Mouse (Mus musculus): ENCODE data around the gene Pon2. TPM values are rescaled to one million over a fixed set of nuclear protein-coding genes. Genes with fewer than 3 reads are reported as not detected.

The Pon2 gene
- total RNA-seq, 1 experiment, result 12.7 TPM

DNA sequence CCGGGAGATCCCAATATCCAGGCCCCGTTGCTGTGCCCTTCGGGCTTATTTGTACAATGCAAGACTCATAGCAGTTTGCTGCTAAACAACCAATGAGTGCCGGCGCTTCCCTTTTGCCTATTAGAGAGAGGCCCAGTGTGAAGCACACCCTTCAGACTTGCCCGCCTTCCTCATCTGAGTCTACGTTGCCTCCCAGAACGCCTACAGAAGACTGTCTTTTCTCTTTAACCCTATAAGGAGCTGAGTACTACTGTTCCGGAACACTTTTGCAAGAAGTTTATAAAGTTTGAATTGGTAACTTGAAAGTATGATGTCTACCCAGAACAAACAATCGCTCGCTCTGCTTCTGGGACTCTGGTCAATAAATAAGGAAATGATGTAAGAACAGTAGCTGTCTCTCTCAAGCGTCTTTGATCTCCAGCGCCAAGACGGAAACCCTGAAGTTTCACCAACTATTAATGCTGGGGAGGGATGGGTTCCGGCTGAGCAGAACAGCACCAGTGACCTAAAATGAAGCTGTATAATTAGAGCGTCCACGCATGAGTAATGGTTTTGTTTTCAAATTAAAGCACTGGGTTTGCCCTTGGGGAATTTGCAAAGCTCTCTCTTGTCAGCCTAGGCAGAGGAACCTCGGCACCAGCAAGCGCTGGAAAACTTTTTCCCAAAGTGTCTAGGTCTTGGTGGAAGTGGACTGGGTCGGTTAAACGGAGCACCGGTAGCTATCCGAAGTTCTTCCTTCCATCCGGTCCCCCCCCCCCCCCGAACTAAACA, 749 bp downstream of the Pon2 start:
- TF ChIP-seq MAFK (IDR thresholded peaks at IDR 0.05; ENCODE audit: insufficient read depth, low read depth, low read length), result no peak
- no peak for TF ChIP-seq CHD2 (IDR thresholded peaks at IDR 0.05; ENCODE audit: low read depth, low read length)
- no peak for TF ChIP-seq ZC3H11A (IDR thresholded peaks at IDR 0.05; ENCODE audit: borderline replicate concordance, low read depth, low read length)
- TF ChIP-seq HCFC1 (IDR thresholded peaks at IDR 0.05; ENCODE audit: borderline replicate concordance, insufficient read depth, low read length), result no peak
- no peak for TF ChIP-seq ZNF384 (IDR thresholded peaks at IDR 0.05; ENCODE audit: low read depth, low read length)
- Histone ChIP-seq H3K4me3 (ENCODE audit: insufficient read depth in 1 of 2, low read depth in 1 of 2, low read length in 2 of 2, poor library complexity in 1 of 2, severe bottlenecking in 1 of 2) (peak overlapping the region; percentile 64 to 82), H3K9ac (ENCODE audit: insufficient read depth, low read depth, low read length, poor library complexity, severe bottlenecking) (peak overlapping the region; percentile 16; the same call in 1 of the 2 replicates), H3K36me3 (ENCODE audit: control insufficient read depth, insufficient read depth, low read length, poor library complexity, severe bottlenecking) (no peaks in the 10 kb centered on the region), H3K9me3 (ENCODE audit: control insufficient read depth, insufficient read depth, low read depth, low read length) (no peaks in the 10 kb centered on the region), H3K4me1 (ENCODE audit: control insufficient read depth in 2 of 2, insufficient read depth in 2 of 2, low read length in 2 of 2, poor library complexity in 1 of 2) (peaks cover 0 to 5% of the 10 kb centered on the region in 2 experiments; a peak in 1 of 4 replicates), H3K27ac (ENCODE audit: insufficient read depth, low read depth, low read length, poor library complexity, severe bottlenecking) (no peak overlapping the region)
- in situ Hi-C loops (cut with MboI; ENCODE audit: low sequenced_read_pairs in 2 of 2, unreplicated experiment in 2 of 2), result no loop called here
- peak; percentile 19 for DNase-seq (ENCODE audit: low read depth, low spot score)

DNA sequence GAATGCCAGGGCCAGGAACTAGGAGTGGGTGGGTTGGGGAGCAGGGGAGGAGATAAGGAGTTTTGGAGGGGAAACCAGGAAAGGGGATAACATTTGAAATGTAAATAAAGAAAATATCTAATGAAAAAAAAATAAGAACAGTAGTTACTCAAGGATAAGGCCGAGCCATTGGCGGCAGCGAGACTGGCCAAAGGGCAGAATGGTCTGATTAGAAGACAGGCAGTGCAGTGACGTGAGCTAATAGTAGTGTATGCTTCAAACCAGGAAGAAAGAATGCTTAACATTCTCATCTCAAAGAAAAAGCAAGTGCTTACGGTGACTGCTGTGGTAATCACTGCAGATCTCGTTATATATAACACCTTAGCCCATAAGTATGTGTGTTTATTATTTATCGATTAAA, 2.2 kb downstream of the Pon2 start:
- Histone ChIP-seq H3K36me3 (ENCODE audit: control insufficient read depth, insufficient read depth, low read length, poor library complexity, severe bottlenecking) (no peaks in the 10 kb centered on the region), H3K4me3 (ENCODE audit: insufficient read depth in 1 of 2, low read depth in 1 of 2, low read length in 2 of 2, poor library complexity in 1 of 2, severe bottlenecking in 1 of 2) (no peak overlapping the region), H3K9ac (ENCODE audit: insufficient read depth, low read depth, low read length, poor library complexity, severe bottlenecking) (no peak overlapping the region), H3K9me3 (ENCODE audit: control insufficient read depth, insufficient read depth, low read depth, low read length) (no peaks in the 10 kb centered on the region), H3K4me1 (ENCODE audit: control insufficient read depth in 2 of 2, insufficient read depth in 2 of 2, low read length in 2 of 2, poor library complexity in 1 of 2) (peaks cover 0 to 5% of the 10 kb centered on the region in 2 experiments; a peak in 1 of 4 replicates), H3K27ac (ENCODE audit: insufficient read depth, low read depth, low read length, poor library complexity, severe bottlenecking) (no peak overlapping the region)
- in situ Hi-C loops (cut with MboI; ENCODE audit: low sequenced_read_pairs in 2 of 2, unreplicated experiment in 2 of 2), result no loop called here
- TF ChIP-seq CHD2 (IDR thresholded peaks at IDR 0.05; ENCODE audit: low read depth, low read length), result no peak
- no peak for TF ChIP-seq ZNF384 (IDR thresholded peaks at IDR 0.05; ENCODE audit: low read depth, low read length)
- no peak for TF ChIP-seq ZC3H11A (IDR thresholded peaks at IDR 0.05; ENCODE audit: borderline replicate concordance, low read depth, low read length)
- no peak for DNase-seq (ENCODE audit: low read depth, low spot score)

GRCm38 (mm10) chr6:5294659-5295449, 3.4 kb downstream of the Pon2 start:
- no peaks in the 10 kb centered on the region for H3K36me3 ChIP-seq (ENCODE audit: control insufficient read depth, insufficient read depth, low read length, poor library complexity, severe bottlenecking)
- no peak overlapping the region for H3K9ac ChIP-seq (ENCODE audit: insufficient read depth, low read depth, low read length, poor library complexity, severe bottlenecking)
- TF ChIP-seq HCFC1 (IDR thresholded peaks at IDR 0.05; ENCODE audit: borderline replicate concordance, insufficient read depth, low read length), result no peak
- TF ChIP-seq ZNF384 (IDR thresholded peaks at IDR 0.05; ENCODE audit: low read depth, low read length), result no peak
- no peak for TF ChIP-seq MAFK (IDR thresholded peaks at IDR 0.05; ENCODE audit: insufficient read depth, low read depth, low read length)
- TF ChIP-seq CHD2 (IDR thresholded peaks at IDR 0.05; ENCODE audit: low read depth, low read length), result no peak
- no peak for DNase-seq (ENCODE audit: low read depth, low spot score)
- H3K4me1 ChIP-seq (ENCODE audit: control insufficient read depth in 2 of 2, insufficient read depth in 2 of 2, low read length in 2 of 2, poor library complexity in 1 of 2), result peaks cover 0 to 5% of the 10 kb centered on the region in 2 experiments; a peak in 1 of 4 replicates
- in situ Hi-C loops (cut with MboI; ENCODE audit: low sequenced_read_pairs in 2 of 2, unreplicated experiment in 2 of 2), result no loop called here
- H3K4me3 ChIP-seq (ENCODE audit: insufficient read depth in 1 of 2, low read depth in 1 of 2, low read length in 2 of 2, poor library complexity in 1 of 2, severe bottlenecking in 1 of 2), result no peak overlapping the region
- H3K9me3 ChIP-seq (ENCODE audit: control insufficient read depth, insufficient read depth, low read depth, low read length), result no peaks in the 10 kb centered on the region
- no peak overlapping the region for H3K27ac ChIP-seq (ENCODE audit: insufficient read depth, low read depth, low read length, poor library complexity, severe bottlenecking)

GRCm38 (mm10) chr6:5292841-5293240, 5.4 kb downstream of the Pon2 start:
- no peak for TF ChIP-seq ZNF384 (IDR thresholded peaks at IDR 0.05; ENCODE audit: low read depth, low read length)
- no peak for TF ChIP-seq ZC3H11A (IDR thresholded peaks at IDR 0.05; ENCODE audit: borderline replicate concordance, low read depth, low read length)
- no peak for TF ChIP-seq CHD2 (IDR thresholded peaks at IDR 0.05; ENCODE audit: low read depth, low read length)
- TF ChIP-seq MAFK (IDR thresholded peaks at IDR 0.05; ENCODE audit: insufficient read depth, low read depth, low read length), result no peak
- TF ChIP-seq HCFC1 (IDR thresholded peaks at IDR 0.05; ENCODE audit: borderline replicate concordance, insufficient read depth, low read length), result no peak
- DNase-seq (ENCODE audit: low read depth, low spot score), result no peak
- no peaks in the 10 kb centered on the region for H3K36me3 ChIP-seq (ENCODE audit: control insufficient read depth, insufficient read depth, low read length, poor library complexity, severe bottlenecking)
- no peak overlapping the region for H3K9ac ChIP-seq (ENCODE audit: insufficient read depth, low read depth, low read length, poor library complexity, severe bottlenecking)
- no peak overlapping the region for H3K4me3 ChIP-seq (ENCODE audit: insufficient read depth in 1 of 2, low read depth in 1 of 2, low read length in 2 of 2, poor library complexity in 1 of 2, severe bottlenecking in 1 of 2)
- in situ Hi-C loops (cut with MboI; ENCODE audit: low sequenced_read_pairs in 2 of 2, unreplicated experiment in 2 of 2), result no loop called here
- H3K27ac ChIP-seq (ENCODE audit: insufficient read depth, low read depth, low read length, poor library complexity, severe bottlenecking), result no peak overlapping the region
- H3K4me1 ChIP-seq (ENCODE audit: control insufficient read depth in 2 of 2, insufficient read depth in 2 of 2, low read length in 2 of 2, poor library complexity in 1 of 2), result peaks cover 0 to 5% of the 10 kb centered on the region in 2 experiments; a peak in 1 of 4 replicates
- no peaks in the 10 kb centered on the region for H3K9me3 ChIP-seq (ENCODE audit: control insufficient read depth, insufficient read depth, low read depth, low read length)

Data from ES-E14 (cell line).